Mouse (Mus musculus): ENCODE data around the gene 9330161L09Rik. TPM values are rescaled to one million over a fixed set of nuclear protein-coding genes. Genes with fewer than 3 reads are reported as not detected.
A peak's percentile ranks its signal among the peaks of the same experiment; 100 is the strongest.

9330161L09Rik gene
- polyA plus RNA-seq, 1 experiment = 1.3 TPM

DNA sequence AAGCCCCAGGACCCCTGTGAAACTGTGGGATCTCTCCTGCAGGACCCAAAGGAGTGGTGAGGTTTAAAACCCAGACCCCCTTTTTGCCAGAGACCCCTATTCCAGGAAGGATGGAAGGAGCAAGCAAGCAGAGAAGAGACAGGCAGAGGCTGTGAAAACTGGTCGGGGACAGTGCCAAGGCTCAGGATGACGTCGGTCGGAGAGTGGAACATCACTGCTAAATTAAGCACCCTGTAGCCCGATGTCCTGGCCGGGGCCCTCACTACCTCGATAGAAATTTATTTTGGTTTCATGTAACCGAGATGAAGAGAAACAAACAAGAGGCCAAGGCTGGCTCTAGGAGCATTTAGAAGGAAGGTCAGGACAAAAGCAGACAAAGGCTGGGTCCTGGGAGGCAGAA is 49.4 kb downstream of the 9330161L09Rik start:
- Histone ChIP-seq H3K27ac (ENCODE audit: insufficient read depth, low read length) (peak overlapping the region; percentile 48; the same call in 1 of the 2 replicates), H3K4me3 (ENCODE audit: insufficient read depth, low read length) (no peak overlapping the region), H3K4me1 (ENCODE audit: control insufficient read depth, insufficient read depth, low read length) (peaks cover 12% of the 10 kb centered on the region)
- no peak for TF ChIP-seq POLR2A (IDR thresholded peaks at IDR 0.05; ENCODE audit: extremely low read depth, insufficient read depth, low read length)
- TF ChIP-seq CTCF (IDR thresholded peaks at IDR 0.05; ENCODE audit: extremely low read depth, insufficient read depth, low read length) = no peak

Other genes starting within 250 kb of the 9330161L09Rik start
- gene Prima1, start 165.7 kb downstream of the 9330161L09Rik start, polyA plus RNA-seq (2012; rRNA removed) = 4.9 and 8.2 TPM in 2 replicates
- 3.6 and 4.2 TPM in 2 replicates for gene Fam181a, start 96.8 kb downstream of the 9330161L09Rik start, polyA plus RNA-seq (2012; rRNA removed)
- 3.2 and 4.1 TPM in 2 replicates for gene Asb2, start 51.8 kb downstream of the 9330161L09Rik start, polyA plus RNA-seq (2012; rRNA removed)
- 28.2 and 28.5 TPM in 2 replicates for gene Otub2, start 19.1 kb downstream of the 9330161L09Rik start, polyA plus RNA-seq (2012; rRNA removed)
- 160 and 162 TPM in 2 replicates for gene Ddx24, start 18.0 kb upstream of the 9330161L09Rik start, polyA plus RNA-seq (2012; rRNA removed)
- gene Ifi27, start 26.4 kb upstream of the 9330161L09Rik start, polyA plus RNA-seq (2012; rRNA removed) = 88.3 and 110 TPM in 2 replicates
- 4.7 and 13.2 TPM in 2 replicates for gene Ifi27l2a, start 35.9 kb upstream of the 9330161L09Rik start, polyA plus RNA-seq (2012; rRNA removed)
- gene Ifi27l2b, start 49.4 kb upstream of the 9330161L09Rik start, polyA plus RNA-seq (2012; rRNA removed) = 0.13 TPM in 1 of 2 replicates, not detected in the other
- gene Ppp4r4, start 124.5 kb upstream of the 9330161L09Rik start, polyA plus RNA-seq (2012; rRNA removed) = 16.0 and 16.9 TPM in 2 replicates
- 0.04 TPM in 1 of 2 replicates, not detected in the other for gene Serpina10, start 223.6 kb upstream of the 9330161L09Rik start, polyA plus RNA-seq (2012; rRNA removed)
- not detected in 2 replicates for gene Serpina6, start 249.4 kb upstream of the 9330161L09Rik start, polyA plus RNA-seq (2012; rRNA removed)

All from cortical plate, adult 2 months (tissue).